Mouse (Mus musculus): Measurements from ENCODE around the gene Serpinb2. TPM values are rescaled to one million over a fixed set of nuclear protein-coding genes. Genes with fewer than 3 reads are reported as not detected.

The Serpinb2 gene
- polyA plus RNA-seq, 1 experiment from 2014 or later, result 0.25 TPM

Other genes starting within 250 kb of the Serpinb2 start
- not detected in 2 replicates for gene Serpinb3b, start 233.1 kb upstream of the Serpinb2 start, polyA plus RNA-seq (2016; fragmentation: Nextera tagmentation; extraction: Ambion mirVana)
- gene Serpinb3c, start 233.1 kb upstream of the Serpinb2 start, polyA plus RNA-seq (2016; fragmentation: Nextera tagmentation; extraction: Ambion mirVana), result not detected in 2 replicates
- gene Serpinb11, start 150.2 kb upstream of the Serpinb2 start, polyA plus RNA-seq (2016; fragmentation: Nextera tagmentation; extraction: Ambion mirVana), result not detected in 2 replicates
- gene Serpinb7, start 111.8 kb upstream of the Serpinb2 start, polyA plus RNA-seq (2016; fragmentation: Nextera tagmentation; extraction: Ambion mirVana), result not detected in 2 replicates
- 1.2 and 1.6 TPM in 2 replicates for gene Serpinb8, start 78.6 kb downstream of the Serpinb2 start, polyA plus RNA-seq (2016; fragmentation: Nextera tagmentation; extraction: Ambion mirVana)